8 mouse cellular contexts compared by ENCODE assay signal in the genomic region with DNA sequence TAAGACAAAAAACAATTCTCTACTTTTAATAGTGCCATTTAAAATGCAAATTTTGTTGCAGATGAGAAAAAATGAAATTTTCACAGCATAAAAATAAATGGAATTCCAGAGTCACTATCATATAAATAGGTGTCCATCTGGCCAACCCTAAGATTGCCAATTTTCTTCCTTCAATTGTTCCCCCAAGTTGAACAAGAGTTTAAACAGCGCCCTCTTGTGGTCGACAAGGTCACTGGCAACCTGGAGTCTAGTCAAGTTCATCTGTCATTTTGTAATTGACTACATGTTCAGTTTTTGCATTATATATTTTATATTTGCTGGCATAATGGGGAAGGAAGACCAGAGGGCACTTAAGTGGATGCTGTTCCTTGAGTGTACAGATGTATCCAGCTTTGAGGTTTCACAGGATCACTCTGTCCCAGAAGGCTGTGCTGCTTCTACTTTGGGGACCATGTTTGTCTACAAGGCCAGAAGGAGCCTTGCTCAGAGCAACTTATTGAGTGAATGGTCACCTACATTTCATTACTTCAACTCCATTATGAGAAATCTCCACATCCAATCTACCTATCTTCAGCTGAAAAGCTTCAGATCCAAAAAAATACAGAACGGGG. TPM values are rescaled to one million over a fixed set of nuclear protein-coding genes. Genes with fewer than 3 reads are reported as not detected.
A peak's percentile ranks its signal among the peaks of the same experiment; 100 is the strongest.
DNase-seq lines count a peak whose midpoint lies in the region; ATAC-seq and TF ChIP-seq lines count a peak whose summit lies in the region.

No protein-coding gene starts in this region.

- peak; percentile 28 to 33 for DNase-seq in heart, adult 2 months
- no peak for DNase-seq in heart, postnatal 25 days (ENCODE audit: low spot score)
- peak; percentile 83 for DNase-seq in MEL (ENCODE audit: low read depth, low spot score)
- DNase-seq in cerebellum, adult 18-20 months = peak; percentile 84 to 85
- DNase-seq in layer of hippocampus, adult 18-20 months (ENCODE audit: low spot score in 2 of 2) = peak; percentile 58 to 81
- peak; percentile 61 for DNase-seq in lung, postnatal 25 days (ENCODE audit: low spot score)
- peak; percentile 68 to 84 for DNase-seq in right cerebral cortex, adult 2 months (ENCODE audit: low spot score in 2 of 2)

- intact Hi-C loops in heart, adult 2 months (cut with DNase I) = loop anchor here (1.0 to 2.0 kb wide), 2 partner anchors 248 to 361 kb away; a partner anchor contains a TSS
- intact Hi-C loops in heart, postnatal 25 days (cut with DNase I) = loop anchor here (1.0 to 2.0 kb wide), 2 partner anchors 248 to 359 kb away; no protein-coding TSS in a partner anchor

- no peak overlapping the region for H3K9ac ChIP-seq in heart, adult 2 months (ENCODE audit: low read depth, low read length)
- no peak overlapping the region for H3K9ac ChIP-seq in MEL (ENCODE audit: control insufficient read depth, low read depth, low read length, poor library complexity, severe bottlenecking)
- H3K9ac ChIP-seq in forebrain, embryonic 16.5 days (replicated peaks; ENCODE audit: low read depth, low read length) = no peak overlapping the region

- H3K27ac ChIP-seq in heart, adult 2 months = no peak overlapping the region
- no peak overlapping the region for H3K27ac ChIP-seq in MEL (ENCODE audit: control insufficient read depth, low read depth, low read length)
- no peak overlapping the region for H3K27ac ChIP-seq in forebrain, embryonic 16.5 days (ENCODE audit: low read length)

- peak; percentile 93 for TF ChIP-seq CTCF in heart, adult 2 months (IDR thresholded peaks at IDR 0.05)
- TF ChIP-seq CTCF in MEL (IDR thresholded peaks at IDR 0.05 in 2 of 3, conservative IDR thresholded peaks at IDR 0.05 in 1 of 3; ENCODE audit: control insufficient read depth in 1 of 3, insufficient read depth in 1 of 3, low read depth in 2 of 3, low read length in 3 of 3, poor library complexity in 1 of 3, severe bottlenecking in 1 of 3) = peak; percentile 80 to 86 (median 83)

- H3K4me2 ChIP-seq in forebrain, embryonic 16.5 days (ENCODE audit: low read length) = no peak overlapping the region

- no peak overlapping the region for H3K4me3 ChIP-seq in heart, adult 2 months
- no peak overlapping the region for H3K4me3 ChIP-seq in MEL (ENCODE audit: control insufficient read depth in 1 of 2, insufficient read depth in 1 of 2, low read depth in 2 of 2, low read length in 2 of 2)
- no peak overlapping the region for H3K4me3 ChIP-seq in forebrain, embryonic 16.5 days (replicated peaks; ENCODE audit: low read length)

- H3K9me3 ChIP-seq in MEL (replicated peaks; ENCODE audit: insufficient read depth, low read length) = no peaks in the 10 kb centered on the region
- no peaks in the 10 kb centered on the region for H3K9me3 ChIP-seq in forebrain, embryonic 16.5 days (ENCODE audit: control insufficient read depth, low read length)

- no peak for TF ChIP-seq EP300 in heart, adult 2 months (IDR thresholded peaks at IDR 0.05; ENCODE audit: insufficient read depth, low read depth, low read length)
- TF ChIP-seq EP300 in MEL (IDR thresholded peaks at IDR 0.05; ENCODE audit: low read depth in 1 of 2, low read length in 2 of 2) = no peak

- TF ChIP-seq POLR2A in heart, adult 2 months (IDR thresholded peaks at IDR 0.05; ENCODE audit: insufficient read depth, low read depth, low read length) = no peak
- no peak for TF ChIP-seq POLR2A in MEL (IDR thresholded peaks at IDR 0.05; ENCODE audit: control insufficient read depth in 1 of 2, insufficient read depth in 1 of 2, low read depth in 1 of 2, low read length in 2 of 2, poor library complexity in 1 of 2)

- no peaks in the 10 kb centered on the region for H3K27me3 ChIP-seq in heart, adult 2 months (ENCODE audit: control insufficient read depth, insufficient read depth, low read length)
- no peaks in the 10 kb centered on the region; a peak in 1 of 4 replicates for H3K27me3 ChIP-seq in MEL (ENCODE audit: control insufficient read depth in 1 of 2, insufficient read depth in 2 of 2, low read length in 2 of 2)
- no peaks in the 10 kb centered on the region for H3K27me3 ChIP-seq in forebrain, embryonic 16.5 days (replicated peaks; ENCODE audit: control insufficient read depth, insufficient read depth, low read length)

- peaks cover 6% of the 10 kb centered on the region for H3K4me1 ChIP-seq in heart, adult 2 months (ENCODE audit: control insufficient read depth, insufficient read depth, low read length)
- peaks cover 7 to 9% of the 10 kb centered on the region in 2 experiments; a peak in 3 of 4 replicates for H3K4me1 ChIP-seq in MEL (ENCODE audit: control insufficient read depth in 1 of 2, insufficient read depth in 2 of 2, low read length in 2 of 2)
- no peaks in the 10 kb centered on the region for H3K4me1 ChIP-seq in forebrain, embryonic 16.5 days (replicated peaks; ENCODE audit: control insufficient read depth, insufficient read depth, low read length)

- WGBS in heart, adult 2 months = 32% methylated on average over 3 of the region's 3 CpGs
- WGBS in forebrain, embryonic 16.5 days = 32% methylated on average over 3 of the region's 3 CpGs

- H3K79me2 ChIP-seq in heart, adult 2 months (replicated peaks; ENCODE audit: control insufficient read depth, insufficient read depth, low read length) = no peaks in the 10 kb centered on the region
- no peaks in the 10 kb centered on the region for H3K79me2 ChIP-seq in MEL (ENCODE audit: control insufficient read depth, insufficient read depth, low read length, poor library complexity)

- H3K36me3 ChIP-seq in heart, adult 2 months (ENCODE audit: control insufficient read depth, insufficient read depth, low read length) = peaks cover 12% of the 10 kb centered on the region
- peaks cover 0 to 6% of the 10 kb centered on the region in 2 experiments; a peak in 2 of 4 replicates for H3K36me3 ChIP-seq in MEL (ENCODE audit: control insufficient read depth in 1 of 2, insufficient read depth in 2 of 2, low read length in 2 of 2)
- no peaks in the 10 kb centered on the region for H3K36me3 ChIP-seq in forebrain, embryonic 16.5 days (ENCODE audit: control insufficient read depth, insufficient read depth)

- peak; percentile 83 for TF ChIP-seq RAD21 in MEL (IDR thresholded peaks at IDR 0.05; ENCODE audit: low read depth, low read length)

- peak; percentile 72 for ATAC-seq in forebrain, embryonic 16.5 days

TF ChIP-seq in MEL, 35 proteins besides CTCF, POLR2A, EP300 and RAD21:
- no peak for TF ChIP-seq TCF12 (IDR thresholded peaks at IDR 0.05; ENCODE audit: low read depth, low read length)
- TF ChIP-seq UBTF (IDR thresholded peaks at IDR 0.05; ENCODE audit: borderline replicate concordance, insufficient read depth, low read depth, low read length) = no peak
- no peak for TF ChIP-seq MAX (IDR thresholded peaks at IDR 0.05; ENCODE audit: low read length)
- no peak for TF ChIP-seq E2F4 (IDR thresholded peaks at IDR 0.05; ENCODE audit: borderline replicate concordance, low read depth, low read length)
- no peak for TF ChIP-seq TBP (IDR thresholded peaks at IDR 0.05; ENCODE audit: low read depth, low read length)
- no peak for TF ChIP-seq MAZ (IDR thresholded peaks at IDR 0.05; ENCODE audit: low read depth, low read length)
- no peak for TF ChIP-seq ZKSCAN1 (IDR thresholded peaks at IDR 0.05; ENCODE audit: low read depth, low read length)
- peak; percentile 89 for TF ChIP-seq SMC3 (IDR thresholded peaks at IDR 0.05; ENCODE audit: low read depth, low read length)
- peak; percentile 81 for TF ChIP-seq ZC3H11A (IDR thresholded peaks at IDR 0.05; ENCODE audit: low read depth, low read length)
- no peak for TF ChIP-seq MXI1 (IDR thresholded peaks at IDR 0.05; ENCODE audit: low read depth, low read length)
- TF ChIP-seq MYB (IDR thresholded peaks at IDR 0.05; ENCODE audit: low read depth, low read length) = no peak
- TF ChIP-seq JUND (IDR thresholded peaks at IDR 0.05; ENCODE audit: low read depth, low read length) = no peak
- TF ChIP-seq BHLHE40 (IDR thresholded peaks at IDR 0.05; ENCODE audit: borderline replicate concordance, low read depth, low read length) = no peak
- TF ChIP-seq MAFK (IDR thresholded peaks at IDR 0.05; ENCODE audit: borderline replicate concordance, low read depth, low read length) = no peak
- TF ChIP-seq GABPA (IDR thresholded peaks at IDR 0.05; ENCODE audit: low read depth, low read length) = no peak

RNA-seq across cellular contexts. Expression of a gene that starts 24.6 kb away (rescaled TPM):
- 10 to 100 TPM; 15.5 to 16.0 TPM for total RNA-seq in heart, adult 2 months (2021)
- 7.8 and 15.2 TPM in 2 replicates for polyA plus RNA-seq in heart, adult 2 months (2012; rRNA removed)
- total RNA-seq in heart, postnatal 25 days (2021) = 10 to 100 TPM; 16.5 to 20.7 TPM
- 73.2 and 74.4 TPM in 2 replicates for total RNA-seq in MEL (2012; rRNA removed)
- 10 to 100 TPM in 1 of 2 experiments, not detected in 1; 83.5 TPM for polyA plus RNA-seq in MEL (2012; ENCODE audit: insufficient read depth in 1 of 2, insufficient read length in 2 of 2, low read depth in 1 of 2, low replicate concordance in 2 of 2, missing spikeins in 1 of 2)
- 104 and 110 TPM in 2 replicates for polyA plus RNA-seq in forebrain, embryonic 16.5 days (2015; fragmentation: Nextera tagmentation; extraction: Ambion mirVana)
- 10 to 100 TPM; 50.4 to 52.1 TPM for total RNA-seq in layer of hippocampus, adult 18-20 months (2021)
